Mouse (Mus musculus): ENCODE data around the gene Nck1.

The Nck1 gene

GRCm38 (mm10) chr9:100535618-100536262, 10.2 kb downstream of the Nck1 start:
- no peak for DNase-seq (ENCODE audit: low spot score)

- DNase-seq (ENCODE audit: low spot score) = no peak
These were observed 11.2 kb downstream of the Nck1 start for GRCm38 (mm10) chr9:100534686-100535085.

- DNase-seq (ENCODE audit: low spot score) = no peak
These were observed 13.0 kb downstream of the Nck1 start for GRCm38 (mm10) chr9:100532847-100533505.

- DNase-seq (ENCODE audit: low spot score) = no peak
These were observed 14.6 kb downstream of the Nck1 start for GRCm38 (mm10) chr9:100531296-100531695.

GRCm38 (mm10) chr9:100525225-100525624, 20.7 kb downstream of the Nck1 start:
- no peak for DNase-seq (ENCODE audit: low spot score)

- DNase-seq (ENCODE audit: low spot score) = peak; percentile 12
These were observed 23.9 kb downstream of the Nck1 start for GRCm38 (mm10) chr9:100522029-100522428.

GRCm38 (mm10) chr9:100520586-100520985, 25.3 kb downstream of the Nck1 start:
- peak; percentile 16 for DNase-seq (ENCODE audit: low spot score)

- no peak for DNase-seq (ENCODE audit: low spot score)
These were observed 25.9 kb downstream of the Nck1 start for GRCm38 (mm10) chr9:100520012-100520411.

GRCm38 (mm10) chr9:100507581-100507980, 38.4 kb downstream of the Nck1 start:
- no peak for DNase-seq (ENCODE audit: low spot score)

GRCm38 (mm10) chr9:100506652-100507051, 39.3 kb downstream of the Nck1 start:
- DNase-seq (ENCODE audit: low spot score) = no peak

- DNase-seq (ENCODE audit: low spot score) = no peak
These were observed 40.4 kb downstream of the Nck1 start for GRCm38 (mm10) chr9:100505498-100505897.

GRCm38 (mm10) chr9:100493611-100494261, 52.2 kb downstream of the Nck1 start:
- peak; percentile 21 for DNase-seq (ENCODE audit: low spot score)

GRCm38 (mm10) chr9:100491424-100491823, 54.5 kb downstream of the Nck1 start:
- no peak for DNase-seq (ENCODE audit: low spot score)

GRCm38 (mm10) chr9:100488969-100489368, 57.0 kb downstream of the Nck1 start:
- DNase-seq (ENCODE audit: low spot score) = no peak

GRCm38 (mm10) chr9:100488056-100488713, 57.7 kb downstream of the Nck1 start:
- DNase-seq (ENCODE audit: low spot score) = no peak

- DNase-seq (ENCODE audit: low spot score) = no peak
These were observed 59.5 kb downstream of the Nck1 start, which contains the start of gene Il20rb for GRCm38 (mm10) chr9:100486431-100486830. Gene Il20rb (minus strand): TSS chr9:100486788.

GRCm38 (mm10) chr9:100483318-100483717, 62.6 kb downstream of the Nck1 start:
- DNase-seq (ENCODE audit: low spot score) = no peak

GRCm38 (mm10) chr9:100481626-100482025, 64.3 kb downstream of the Nck1 start:
- no peak for DNase-seq (ENCODE audit: low spot score)

GRCm38 (mm10) chr9:100474056-100474455, 71.9 kb downstream of the Nck1 start:
- no peak for DNase-seq (ENCODE audit: low spot score)

GRCm38 (mm10) chr9:100473361-100473760, 72.6 kb downstream of the Nck1 start:
- no peak for DNase-seq (ENCODE audit: low spot score)

- DNase-seq (ENCODE audit: low spot score) = no peak
These were observed 73.0 kb downstream of the Nck1 start for GRCm38 (mm10) chr9:100472931-100473330.

- DNase-seq (ENCODE audit: low spot score) = no peak
These were observed 74.4 kb downstream of the Nck1 start for GRCm38 (mm10) chr9:100471605-100471953.

Data from T-cell, adult 2 months (primary cell).